Mouse (Mus musculus) urinary bladder, postnatal 14 days (tissue): ENCODE results near the gene Pgc.
A peak's percentile ranks its signal among the peaks of the same experiment; 100 is the strongest.

ENCODE experiments used
- DNase-seq: peaks from one replicate; pipeline ENCODE4 v3.0.0; 2021; ENCODE audit warnings: low spot score

Pgc gene

GRCm38 (mm10) chr17:47726566-47726965 is at the start of gene Pgc:
Gene Pgc, plus strand, starts transcription at chr17:47726842.
- DNase-seq = no peak

- no peak for DNase-seq
These were observed 48.4 kb upstream of the Pgc start for GRCm38 (mm10) chr17:47678238-47678637.

- DNase-seq = no peak
These were observed 47.9 kb upstream of the Pgc start for GRCm38 (mm10) chr17:47678702-47679101.

GRCm38 (mm10) chr17:47682836-47683235 is 43.8 kb upstream of the Pgc start:
- no peak for DNase-seq

GRCm38 (mm10) chr17:47687409-47688343 is 39.0 kb upstream of the Pgc start:
- DNase-seq = peak; percentile 96

GRCm38 (mm10) chr17:47688344-47688607 is 38.4 kb upstream of the Pgc start, which contains the start of gene Tomm6:
Gene Tomm6, minus strand, starts transcription at chr17:47688386.
- no peak for DNase-seq

- peak; percentile 57 for DNase-seq
These were observed 37.8 kb upstream of the Pgc start, which contains the start of gene Frs3 for GRCm38 (mm10) chr17:47688608-47689575. Gene Frs3, plus strand, starts transcription at chr17:47689030.

- DNase-seq = no peak
These were observed 36.7 kb upstream of the Pgc start for GRCm38 (mm10) chr17:47689894-47690293.

GRCm38 (mm10) chr17:47691650-47692049 is 35.0 kb upstream of the Pgc start:
- no peak for DNase-seq

- no peak for DNase-seq
These were observed 32.8 kb upstream of the Pgc start for GRCm38 (mm10) chr17:47693671-47694441.

GRCm38 (mm10) chr17:47694442-47694502 is 32.4 kb upstream of the Pgc start, which contains the start of gene Gm21981:
Gene Gm21981, minus strand, starts transcription at chr17:47694455.
- no peak for DNase-seq

GRCm38 (mm10) chr17:47694503-47695336 is 31.9 kb upstream of the Pgc start, which contains the start of gene Prickle4:
Gene Prickle4, minus strand, starts transcription at chr17:47694736.
- peak; percentile 97 for DNase-seq

- DNase-seq = no peak
These were observed 31.3 kb upstream of the Pgc start for GRCm38 (mm10) chr17:47695337-47695710.

GRCm38 (mm10) chr17:47698156-47698555 is 28.5 kb upstream of the Pgc start:
- DNase-seq = no peak

- DNase-seq = no peak
These were observed 27.6 kb upstream of the Pgc start for GRCm38 (mm10) chr17:47699055-47699454.

- DNase-seq = no peak
These were observed 24.8 kb upstream of the Pgc start for GRCm38 (mm10) chr17:47701793-47702192.

GRCm38 (mm10) chr17:47702548-47703345 is 23.9 kb upstream of the Pgc start:
- no peak for DNase-seq

- no peak for DNase-seq
These were observed 23.1 kb upstream of the Pgc start for GRCm38 (mm10) chr17:47703556-47703955.

GRCm38 (mm10) chr17:47704692-47705091 is 21.9 kb upstream of the Pgc start:
- no peak for DNase-seq

GRCm38 (mm10) chr17:47706196-47706595 is 20.4 kb upstream of the Pgc start:
- no peak for DNase-seq

GRCm38 (mm10) chr17:47707961-47708360 is 18.7 kb upstream of the Pgc start:
- no peak for DNase-seq
